Mouse (Mus musculus): ENCODE measurements at regions not wholly inside any gene's neighbourhood (a gene's known extent, or its start where the extent isn't known, plus 50 kb on each side); places are given as distances from the start of the nearest gene placed in this dataset.

- DNase-seq (ENCODE audit: low spot score): no peak
Observed at GRCm38 (mm10) chr8:79515282-79515783, 116.0 kb upstream of the Smad1 start.

DNA sequence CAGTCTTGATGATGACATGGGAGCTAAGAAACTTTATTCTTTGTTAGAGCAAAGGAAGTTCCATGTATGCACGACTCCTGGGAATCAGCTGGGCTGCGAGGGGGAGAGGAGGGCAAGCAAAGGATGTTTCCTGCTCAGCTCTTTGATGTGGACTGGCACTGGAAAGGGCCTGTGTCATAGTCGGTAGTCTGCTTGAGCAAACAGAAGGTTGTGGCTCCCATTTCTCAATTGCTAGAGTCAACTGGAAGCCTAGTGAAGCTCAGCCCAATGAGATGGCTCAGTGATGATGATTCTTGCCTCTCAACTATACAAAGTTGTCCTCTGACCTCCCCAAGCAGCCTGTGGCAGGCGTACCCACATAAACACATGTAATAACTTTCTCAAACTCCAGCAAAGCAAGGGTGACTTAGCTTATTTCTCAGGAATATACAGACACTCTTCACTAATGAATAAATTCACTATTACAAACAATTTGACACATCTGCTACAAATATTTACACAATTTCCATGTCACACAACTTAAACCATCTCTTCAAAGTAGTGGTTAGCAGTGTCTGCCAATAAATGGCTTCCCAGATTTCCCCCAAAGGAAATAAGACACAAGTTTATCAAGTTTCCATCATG, 115.4 kb upstream of the Smad1 start:
- DNase-seq (ENCODE audit: low spot score): no peak

GRCm38 (mm10) chr8:79508597-79508996, 109.3 kb upstream of the Smad1 start:
- DNase-seq (ENCODE audit: low spot score): no peak

DNA sequence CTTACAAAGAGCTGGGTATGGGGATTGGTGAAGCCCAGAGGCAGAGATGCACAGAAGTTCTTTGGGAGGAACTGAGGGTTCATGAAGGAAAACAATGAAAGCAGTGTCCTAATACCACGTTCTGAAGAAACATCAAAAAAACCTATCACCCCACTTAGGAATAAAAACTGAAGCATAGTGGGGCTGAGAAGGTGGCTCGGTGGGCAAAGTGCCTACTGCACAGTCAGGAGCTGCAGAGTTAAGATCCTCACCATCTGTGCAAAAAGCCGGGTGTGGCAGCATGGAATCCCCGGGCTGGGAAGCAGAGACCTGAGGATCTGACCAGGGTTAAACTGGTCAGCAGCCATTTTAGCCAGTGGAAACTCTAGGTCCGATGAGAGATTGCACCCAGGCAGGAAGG, 106.1 kb upstream of the Smad1 start:
- no peak for DNase-seq (ENCODE audit: low spot score)

DNA sequence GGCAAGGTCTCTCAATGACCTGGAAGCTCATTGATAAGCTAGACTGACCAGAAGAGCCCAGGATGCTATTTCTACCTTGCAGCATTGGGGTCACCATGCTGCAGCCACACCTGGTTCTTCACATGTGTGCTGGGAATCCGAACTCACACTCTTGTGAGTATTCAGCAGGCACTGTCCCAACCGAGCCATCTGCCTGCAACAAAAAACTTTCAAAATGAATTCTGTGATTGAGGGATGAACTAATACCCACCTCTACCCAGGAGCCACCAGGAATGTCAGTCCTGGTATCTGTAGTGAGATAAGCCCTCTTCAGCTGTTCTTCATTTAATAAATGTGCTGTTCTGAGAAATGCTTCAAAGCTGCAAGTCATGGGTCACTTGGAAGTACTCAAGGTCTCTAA, 104.6 kb upstream of the Smad1 start:
- no peak for DNase-seq (ENCODE audit: low spot score)

DNA sequence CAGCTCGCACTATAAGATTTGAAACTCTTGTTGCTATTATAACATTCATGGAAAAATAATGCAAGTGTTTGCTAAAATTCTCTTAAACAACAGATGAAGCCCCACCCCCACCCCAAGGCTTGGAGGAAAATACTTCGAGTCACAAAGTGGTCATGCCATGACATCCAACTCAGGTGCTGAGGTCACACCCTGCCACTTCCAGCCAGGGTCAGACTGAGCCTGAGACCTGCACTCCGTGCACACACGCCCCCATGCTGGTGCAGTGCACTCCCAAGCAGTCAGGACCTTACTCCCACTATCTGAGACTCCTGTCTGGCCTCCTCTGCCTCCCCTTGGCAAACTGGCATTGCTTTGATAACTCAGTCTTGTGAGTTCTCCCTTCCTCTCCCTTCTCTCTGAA, 102.7 kb upstream of the Smad1 start:
- no peak for DNase-seq (ENCODE audit: low spot score)

DNA sequence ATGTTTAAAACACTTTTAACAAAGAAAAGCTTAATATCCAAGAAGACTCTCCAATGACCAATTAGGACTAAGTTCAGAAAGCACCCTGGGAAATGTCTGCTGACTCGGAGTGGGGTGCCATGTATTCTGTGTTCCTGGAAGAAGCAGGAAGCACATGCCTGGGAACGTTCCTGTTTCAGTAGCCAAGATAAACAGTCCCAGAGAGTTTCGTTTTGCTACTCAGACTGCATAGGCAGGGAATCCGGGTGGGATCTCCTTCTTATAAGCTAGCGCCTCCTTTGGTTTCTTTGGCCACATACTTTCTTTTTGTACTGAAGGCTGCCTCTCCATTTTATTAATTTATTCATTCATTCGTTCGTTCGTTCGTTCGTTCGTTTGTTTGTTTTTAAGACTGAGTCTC, 101.9 kb upstream of the Smad1 start:
- DNase-seq (ENCODE audit: low spot score): no peak

DNA sequence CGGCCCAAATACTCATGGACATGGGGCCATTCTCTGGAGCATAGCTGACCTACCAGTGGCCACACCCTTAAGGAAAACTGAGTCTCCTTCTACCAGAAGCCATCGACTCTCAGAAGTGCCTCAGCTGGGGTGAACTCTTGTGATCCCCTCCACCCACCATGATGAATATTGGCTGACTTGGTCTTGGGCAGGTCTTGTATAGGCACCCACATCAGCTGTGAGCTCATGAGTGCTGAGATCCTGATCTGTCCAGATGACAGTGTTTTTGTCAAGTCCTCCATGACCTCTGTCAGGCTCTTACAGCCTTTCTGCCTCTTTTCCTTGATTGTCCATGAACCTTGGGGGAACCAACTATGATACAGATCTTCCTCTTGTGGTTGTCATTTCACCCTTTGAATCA, 99.9 kb upstream of the Smad1 start:
- DNase-seq (ENCODE audit: low spot score): no peak

GRCm38 (mm10) chr8:79498611-79499010, 99.3 kb upstream of the Smad1 start:
- peak; percentile 26 for DNase-seq (ENCODE audit: low spot score)

DNA sequence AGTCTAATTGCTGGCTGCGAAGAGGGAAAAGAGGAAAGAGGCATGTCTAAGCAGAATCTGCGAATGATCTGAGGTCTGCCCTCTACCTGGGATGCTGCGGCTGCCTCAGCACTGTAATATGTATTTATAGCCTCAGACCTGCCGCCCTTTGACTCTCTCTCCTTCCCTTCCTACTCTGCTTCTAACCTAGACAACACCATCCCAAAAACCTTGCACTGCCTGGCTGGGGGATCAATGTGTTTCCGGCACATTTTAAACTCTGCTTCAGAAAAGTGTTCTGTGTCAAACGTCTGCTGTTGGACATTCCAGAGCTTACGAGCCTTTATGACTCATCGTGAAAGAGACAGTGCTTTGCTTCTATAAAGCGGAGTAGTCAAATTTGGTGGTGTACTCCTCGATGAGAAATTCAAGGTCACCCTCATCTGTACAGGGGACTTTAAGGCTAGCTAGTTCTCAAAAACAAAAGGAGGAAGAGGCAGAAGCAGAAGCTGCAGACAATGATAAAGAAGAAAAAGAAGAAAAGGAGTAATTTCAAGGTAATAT, 91.9 kb upstream of the Smad1 start:
- no peak for DNase-seq (ENCODE audit: low spot score)

DNA sequence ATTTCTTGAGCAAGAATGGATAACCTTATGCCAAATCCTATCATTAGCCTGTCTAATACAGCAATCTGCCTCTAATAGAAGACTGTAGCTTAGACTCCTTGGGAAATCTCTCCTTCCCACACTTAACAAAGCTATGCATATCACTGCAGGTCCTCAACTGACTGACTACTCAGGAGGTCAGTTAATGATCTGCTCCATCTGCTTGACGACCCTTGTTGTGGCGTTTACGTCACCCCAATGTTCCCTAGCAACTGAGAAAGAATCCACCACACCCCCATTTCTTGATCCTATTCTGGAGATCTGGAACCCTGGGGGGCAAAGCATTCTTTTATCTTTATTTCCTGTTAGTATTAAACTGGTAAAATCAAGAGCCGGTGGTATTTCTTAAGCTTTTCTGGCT, 91.4 kb upstream of the Smad1 start:
- no peak for DNase-seq (ENCODE audit: low spot score)

DNA sequence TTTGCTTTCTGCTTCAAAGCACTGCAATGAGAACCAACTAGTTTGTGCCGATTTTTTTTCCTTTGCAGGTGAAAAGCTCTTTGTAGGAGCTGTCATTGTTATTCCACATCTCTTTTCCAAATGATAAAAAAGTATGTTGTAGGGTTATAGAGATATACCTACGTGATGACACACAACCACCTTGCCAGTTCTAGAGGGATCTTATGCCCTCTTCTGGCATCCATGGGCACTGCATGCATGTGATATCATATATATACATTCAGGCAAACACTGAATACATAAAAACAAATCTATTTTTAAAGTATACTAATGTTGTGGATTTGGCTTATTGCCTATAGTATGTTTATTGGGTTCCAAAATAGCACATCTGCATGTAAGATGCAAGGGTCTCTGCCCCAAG, 89.5 kb upstream of the Smad1 start:
- DNase-seq (ENCODE audit: low spot score): peak; percentile 34

DNA sequence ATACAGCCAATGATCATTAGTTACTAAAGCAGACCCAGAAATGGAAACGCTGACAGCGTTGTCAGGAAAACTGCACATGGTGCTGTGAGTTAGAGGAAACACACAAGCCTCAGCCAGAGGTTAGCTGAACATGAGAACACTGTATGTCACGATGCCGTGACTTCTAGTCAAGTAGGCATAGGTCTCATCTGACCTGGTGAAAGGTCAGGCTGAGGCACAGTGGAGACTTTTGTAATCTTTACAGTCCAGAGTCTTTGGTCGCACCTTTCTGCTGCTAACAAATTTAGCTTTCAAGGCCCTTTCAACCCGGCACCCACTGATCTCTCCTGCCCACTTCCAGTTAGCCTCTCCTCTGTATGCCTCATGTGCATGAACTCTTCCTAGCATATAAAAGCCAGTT, 88.3 kb upstream of the Smad1 start:
- DNase-seq (ENCODE audit: low spot score): no peak

DNA sequence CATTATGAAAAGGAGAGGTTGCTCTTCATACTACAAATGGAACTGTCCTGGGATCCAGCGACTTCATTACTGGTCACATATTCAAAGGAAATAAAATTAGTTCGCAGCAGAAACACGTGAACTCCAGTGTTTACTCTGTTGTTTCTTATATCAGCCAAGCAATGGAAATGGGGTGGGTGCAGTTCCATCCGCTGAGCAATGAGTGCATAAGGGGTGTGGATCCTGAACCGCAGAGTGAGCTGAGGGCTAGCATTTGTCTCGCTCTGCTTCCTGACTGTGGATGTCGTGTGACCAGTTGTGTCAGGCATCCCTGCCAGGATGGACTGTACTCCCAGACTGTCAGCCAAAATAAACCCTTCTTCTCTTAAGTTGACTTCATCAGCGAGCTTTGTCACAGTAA, 80.0 kb upstream of the Smad1 start:
- DNase-seq (ENCODE audit: low spot score): no peak

DNA sequence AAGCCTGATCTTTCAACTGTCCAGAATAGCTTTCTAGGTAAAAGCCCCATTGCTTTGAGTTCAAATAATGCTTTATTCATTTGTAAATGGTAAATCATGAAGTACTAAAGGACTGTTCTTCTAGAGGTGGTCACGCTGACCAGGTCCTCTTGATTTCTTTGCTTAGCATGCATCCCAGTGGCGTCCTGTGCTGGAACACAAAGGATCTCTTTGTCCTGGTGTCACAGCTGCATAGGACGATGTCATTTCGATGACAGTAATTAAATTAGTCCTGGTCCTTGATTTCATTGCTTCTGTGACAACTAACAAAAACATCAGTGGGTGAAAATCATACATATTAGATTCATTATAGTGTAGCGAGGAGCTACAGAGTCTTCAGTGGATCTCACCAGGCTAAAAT, 76.7 kb upstream of the Smad1 start:
- DNase-seq (ENCODE audit: low spot score): peak; percentile 59

- DNase-seq (ENCODE audit: low spot score): no peak
Observed at GRCm38 (mm10) chr8:79474679-79475078, 75.4 kb upstream of the Smad1 start.

DNA sequence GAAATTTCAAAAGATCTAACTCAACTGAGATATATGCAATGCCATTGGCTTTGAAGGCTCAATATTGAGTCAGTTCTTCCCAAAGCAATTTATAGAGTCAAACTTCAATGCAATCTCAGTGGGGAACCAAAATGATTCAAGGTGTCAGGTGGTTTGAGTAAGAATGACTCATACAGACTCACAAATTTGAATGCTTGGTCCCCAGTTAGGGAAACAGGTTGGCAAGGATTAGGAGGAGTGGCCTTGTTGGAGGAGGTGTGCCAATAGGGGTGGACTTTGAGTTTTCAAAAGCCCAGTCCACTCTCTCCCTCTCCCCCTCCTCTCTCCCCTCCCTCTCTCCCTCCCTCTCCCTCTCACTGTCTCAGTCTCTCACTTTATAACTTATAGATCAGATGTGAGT, 52.8 kb upstream of the Smad1 start:
- DNase-seq (ENCODE audit: low spot score): no peak

DNA sequence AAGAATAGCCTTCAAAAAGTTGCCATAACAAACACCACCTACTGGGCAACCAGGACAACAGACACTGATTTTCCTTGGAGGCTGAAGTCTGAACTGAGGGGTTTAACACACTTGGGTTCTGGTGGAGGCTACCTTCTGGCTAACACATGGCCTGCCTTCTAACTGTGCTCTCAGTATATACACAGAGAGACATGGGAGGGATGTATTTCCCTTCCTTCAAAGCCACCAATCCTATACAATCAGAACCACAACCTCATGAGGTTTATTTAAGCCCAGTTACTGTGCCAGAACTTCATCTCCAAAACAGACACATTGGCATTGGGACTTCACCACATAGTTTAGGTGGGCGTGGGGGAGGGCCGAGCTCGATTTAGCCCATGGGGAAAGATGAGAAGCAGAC, 50.1 kb upstream of the Smad1 start:
- DNase-seq (ENCODE audit: low spot score): no peak

Data from retina, embryonic 14.5 days (tissue).